Mouse (Mus musculus): Measurements from ENCODE around the gene Mta1.

- no peak for TF ChIP-seq EP300 (IDR thresholded peaks at IDR 0.05; ENCODE audit: insufficient read depth, low read depth, low read length)
- no peak for TF ChIP-seq POLR2A (IDR thresholded peaks at IDR 0.05; ENCODE audit: insufficient read depth, low read length)
- TF ChIP-seq CTCF (IDR thresholded peaks at IDR 0.05; ENCODE audit: low read depth, low read length), result no peak
These were observed 36.5 kb upstream of the Mta1 start for GRCm38 (mm10) chr12:113061606-113062005.
